Mouse (Mus musculus) heart, postnatal 0 days (tissue): Measurements from ENCODE around the gene Cacnb4.

Experiments
- CTCF ChIP-seq: IDR thresholded peaks from 2 replicates; pipeline ENCODE4 v1.5.1; 2016; ENCODE audit warnings: antibody characterized with exemption, control low read depth, low read depth
- EP300 ChIP-seq: IDR thresholded peaks from 2 replicates; pipeline ENCODE4 v1.6.1; 2016; ENCODE audit warnings: antibody characterized with exemption, low read depth

DNA sequence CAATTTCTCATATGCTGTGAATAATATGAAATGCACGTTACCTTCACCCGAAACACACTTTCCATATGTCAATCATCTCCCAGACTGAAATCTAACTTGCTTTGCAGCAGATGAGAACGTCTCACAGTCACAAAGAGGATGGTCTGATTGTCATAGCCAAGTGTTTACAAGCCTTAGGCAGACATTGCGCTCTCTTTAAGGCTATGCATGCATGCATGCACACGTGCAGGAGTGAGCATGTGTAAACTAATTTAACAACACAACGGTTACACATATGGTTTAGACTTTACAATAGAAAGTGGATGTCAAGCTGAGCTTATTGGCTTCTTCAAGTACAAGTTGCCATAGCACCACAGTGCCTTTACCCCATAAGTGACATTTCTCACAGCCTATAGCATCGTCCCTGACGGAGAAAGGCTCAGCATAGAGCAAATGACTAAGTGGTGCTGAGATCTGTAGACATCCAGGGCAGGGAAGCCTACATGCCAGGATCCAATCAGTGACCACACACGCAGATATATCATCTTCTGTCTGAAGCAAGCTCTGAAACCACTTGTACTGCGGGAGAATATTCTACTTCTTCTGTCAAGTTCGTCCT, 181.4 kb downstream of the Cacnb4 start:
- no peak for TF ChIP-seq CTCF
- no peak for TF ChIP-seq EP300
